Mouse (Mus musculus) liver, embryonic 14.5 days (tissue): ENCODE results near the gene 2310007B03Rik.

Experiments
- CTCF ChIP-seq: IDR thresholded peaks from 2 replicates; pipeline ENCODE4 v1.5.1; 2016; ENCODE audit warnings: antibody characterized with exemption, low read depth, control low read depth
- EP300 ChIP-seq: IDR thresholded peaks from 2 replicates; pipeline ENCODE4 v1.6.1; 2016; ENCODE audit warnings: antibody characterized with exemption, low read depth

DNA sequence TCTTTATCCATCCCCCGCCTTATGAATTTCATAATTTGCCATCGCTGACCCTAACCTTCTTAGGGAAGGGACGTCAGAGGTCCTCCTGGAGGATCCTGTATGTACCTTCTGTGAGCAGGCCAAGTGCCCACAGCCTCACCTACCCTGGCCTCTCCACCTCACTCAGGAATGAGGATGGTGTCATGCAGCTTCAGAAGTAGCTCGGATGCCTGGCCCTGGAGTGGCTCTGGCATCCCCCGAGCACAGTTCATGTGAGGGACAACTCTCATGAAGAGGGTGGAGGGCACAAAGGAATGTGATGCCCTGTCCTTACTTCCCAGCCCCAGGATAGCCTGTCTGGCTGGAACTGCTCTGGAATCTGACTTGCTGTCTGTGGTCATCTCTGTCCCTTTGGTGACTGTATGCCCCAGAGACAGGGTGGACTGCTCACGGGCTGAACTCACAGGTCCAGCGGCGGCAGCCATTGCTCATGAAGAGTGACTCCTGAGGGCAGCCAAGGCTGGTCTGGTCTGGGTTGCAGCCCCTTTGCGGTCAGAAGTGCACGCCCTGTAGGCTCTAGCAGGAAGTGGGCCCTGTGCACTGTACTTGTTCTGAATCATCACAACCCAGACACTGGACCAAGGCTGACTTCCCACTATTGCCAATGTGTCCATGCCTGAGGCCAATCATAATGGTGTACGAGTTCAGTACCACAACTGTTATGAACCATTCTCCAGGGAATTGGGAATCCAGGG, 5.8 kb upstream of the 2310007B03Rik start:
- TF ChIP-seq CTCF, result no peak
- no peak for TF ChIP-seq EP300
